Mouse (Mus musculus) T-cell, adult 66 days (primary cell): ENCODE data around the gene Spata13. TPM values are rescaled to one million over a fixed set of nuclear protein-coding genes. Genes with fewer than 3 reads are reported as not detected.

Experiments used
- total RNA-seq, 2 experiments: library from RNA; stranded (reverse); gene quantifications; 3 replicates in 1 of 2; 4 replicates in 1 of 2; pipeline ENCODE4 v1.2.4; 2023

Gene Spata13
- 100 to 1,000 TPM; 123 to 131 TPM for total RNA-seq

DNA sequence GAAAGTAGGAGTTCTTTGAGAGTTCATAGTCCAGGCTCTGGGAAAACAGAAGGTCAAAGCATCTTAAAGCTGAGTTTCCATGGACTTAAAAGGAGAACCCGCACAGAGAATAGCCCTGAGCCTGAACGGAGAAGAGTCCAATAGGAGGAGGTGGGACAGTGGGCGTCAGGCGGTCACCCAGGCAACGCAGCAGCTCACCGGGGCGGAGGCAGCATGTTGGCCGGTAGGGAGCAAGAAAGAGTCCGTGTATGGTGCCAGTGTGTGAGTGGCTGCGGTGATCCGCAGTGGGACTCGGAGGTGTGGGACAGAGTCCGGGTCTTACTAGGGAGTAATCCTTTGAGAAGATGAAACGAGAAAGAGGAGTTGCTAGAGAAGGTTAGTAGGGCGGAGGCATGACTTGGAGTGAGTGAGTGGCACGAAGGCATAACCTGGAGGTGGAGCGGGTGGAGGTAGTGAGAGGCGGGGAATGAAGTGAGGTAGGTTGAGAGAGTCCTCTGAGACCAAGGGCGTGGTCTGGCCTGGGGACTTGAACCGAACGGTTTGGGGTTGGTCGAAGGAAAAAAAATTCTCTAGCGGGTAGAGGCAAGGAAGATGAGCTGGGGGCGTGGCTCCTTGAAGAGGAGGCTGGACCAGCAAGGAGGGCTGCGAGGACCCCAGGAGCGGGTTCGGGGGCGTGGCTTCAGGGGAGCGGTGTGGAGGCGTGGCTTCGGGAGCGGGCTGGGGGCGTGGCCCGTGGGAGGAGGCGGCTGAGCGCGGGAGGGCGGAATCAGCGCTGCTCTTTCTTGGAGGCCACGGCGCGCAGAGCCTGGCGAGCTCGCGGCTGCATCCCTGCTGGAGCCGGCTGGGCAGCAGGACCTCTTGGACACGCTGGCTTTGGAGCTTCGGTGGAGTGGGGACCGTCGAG, at the start of gene Spata13:
TSS of gene Spata13 (plus strand) at position 41 of the 904 bp plus-strand sequence.

DNA sequence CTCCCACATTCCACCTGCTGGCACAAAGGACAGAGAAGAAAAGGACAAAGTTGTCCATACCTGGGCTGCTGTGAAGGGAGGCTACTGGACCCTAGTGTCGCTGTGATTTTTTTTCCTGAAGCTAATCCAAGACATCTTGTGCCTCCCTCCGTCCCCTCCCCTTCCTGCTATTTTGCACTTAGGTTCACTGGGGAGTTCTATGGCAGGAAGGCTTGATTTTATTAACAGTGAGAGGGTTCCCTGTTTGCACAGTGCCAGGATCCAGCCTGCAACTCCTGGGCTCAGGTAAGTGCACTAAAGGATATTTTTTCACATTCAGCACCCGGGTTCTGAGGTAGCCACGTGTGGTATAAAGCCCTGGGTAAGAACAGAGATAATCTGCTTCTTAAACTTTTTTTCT, 134.1 kb downstream of the Spata13 start, which contains the start of gene C1qtnf9:
TSS of gene C1qtnf9 (plus strand) at position 251 of the 400 bp plus-strand sequence.

DNA sequence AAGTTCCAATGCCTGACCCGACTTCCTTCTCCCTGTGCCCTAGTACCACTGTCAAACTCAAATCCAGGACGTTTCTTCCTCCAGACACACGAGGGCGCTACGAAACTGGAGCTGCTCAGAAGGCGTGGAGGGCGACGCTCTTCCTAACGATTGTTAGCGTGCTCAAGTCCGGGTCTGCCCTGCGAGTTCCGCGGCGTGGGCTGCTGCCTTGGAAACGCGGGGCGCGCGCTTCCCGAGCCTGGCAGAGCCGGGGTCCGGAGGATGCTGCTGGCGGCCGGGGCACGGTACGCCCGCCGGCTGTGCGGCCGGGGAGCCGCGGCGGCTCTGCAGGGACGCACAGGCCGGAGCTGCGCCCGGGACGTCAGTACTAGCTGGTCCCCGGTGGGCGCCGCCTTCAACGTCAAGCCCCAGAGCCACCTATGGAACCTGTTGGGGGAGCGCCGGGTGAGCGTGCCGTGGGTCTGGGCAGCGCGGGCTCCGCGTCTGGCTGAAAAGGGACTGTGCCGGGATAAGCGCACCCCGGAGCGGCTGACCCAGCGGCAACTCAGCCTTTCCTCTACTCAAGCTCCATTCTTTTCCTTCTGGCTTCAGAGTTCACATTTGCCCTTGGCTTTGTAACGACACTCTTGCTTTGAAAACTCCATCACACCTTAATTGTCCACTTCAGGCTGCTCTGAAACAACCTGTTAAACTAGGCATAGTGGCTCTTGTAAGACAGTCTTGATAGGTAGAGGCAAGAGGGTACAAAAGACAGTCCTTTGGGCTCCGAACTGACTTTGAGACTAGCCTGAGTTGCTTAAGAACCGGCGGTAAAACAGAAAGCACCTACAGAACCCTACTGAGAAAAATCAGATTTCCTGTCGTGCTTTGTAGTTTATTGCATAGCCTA, 150.9 kb downstream of the Spata13 start, which contains the start of gene Mipep:
TSS of gene Mipep (plus strand) at position 147 of the 889 bp plus-strand sequence.

Other genes starting within 250 kb of the Spata13 start
- 1 to 10 TPM; 2.1 to 2.8 TPM for gene C1qtnf9, start 134.1 kb downstream of the Spata13 start, total RNA-seq
- gene Mipep, start 150.6 kb downstream of the Spata13 start, total RNA-seq: 10 to 100 TPM; 13.3 to 16.3 TPM